Mouse (Mus musculus): ENCODE measurements around the gene Srsf10. TPM values are rescaled to one million over a fixed set of nuclear protein-coding genes. Genes with fewer than 3 reads are reported as not detected.

Srsf10 gene
- polyA plus RNA-seq, 1 experiment from 2014 or later: 56.2 TPM

DNA sequence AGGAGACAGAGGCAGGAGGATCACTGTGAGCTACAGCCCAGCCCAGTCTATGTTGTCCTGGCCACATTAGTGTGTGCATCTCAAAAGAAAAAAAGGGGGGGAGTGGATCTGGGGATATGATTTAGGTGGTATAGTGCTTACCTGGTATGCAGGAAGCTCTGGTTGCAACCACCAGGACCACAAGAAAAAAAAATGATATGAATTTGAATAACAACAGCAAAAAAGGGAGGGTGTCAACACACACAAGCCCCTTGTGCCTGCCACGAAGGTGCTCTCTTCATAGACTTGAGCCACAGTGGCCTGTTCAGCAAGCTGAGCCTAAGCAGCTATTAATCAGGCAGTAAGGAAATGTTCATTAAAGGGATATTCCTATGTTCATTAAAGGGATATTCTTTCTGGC lies 49.3 kb downstream of the Srsf10 start:
- 93% methylated on average over 1 of the region's 1 CpGs for WGBS (ENCODE audit: missing documents)
- Histone ChIP-seq H3K27ac (no peak overlapping the region), H3K4me3 (ENCODE audit: inconsistent target) (no peak overlapping the region), H3K79me2 (ENCODE audit: inconsistent target) (peaks cover 97% of the 10 kb centered on the region), H3K36me3 (ENCODE audit: inconsistent target) (peaks cover 7% of the 10 kb centered on the region; the same call in 1 of the 2 replicates)

DNA sequence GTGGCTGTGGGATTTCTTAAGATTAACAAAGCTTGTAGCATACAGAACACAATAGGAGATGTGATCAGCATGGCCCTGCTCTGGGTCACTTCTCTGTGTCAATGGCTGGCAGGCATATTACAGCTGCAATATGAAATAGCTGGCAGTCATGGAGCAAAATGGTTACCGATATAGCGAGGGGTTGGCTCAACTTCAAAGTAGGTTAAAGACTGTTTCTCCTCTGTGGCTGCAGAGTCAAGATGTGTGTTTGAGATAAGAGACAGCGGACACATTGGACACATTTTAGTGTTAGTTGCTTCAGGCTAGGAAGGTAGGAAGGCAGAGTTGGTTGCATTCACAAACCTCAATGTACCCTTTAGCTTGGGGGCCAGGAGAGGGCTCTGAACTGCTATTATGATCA lies 51.1 kb downstream of the Srsf10 start:
- Histone ChIP-seq H3K36me3 (ENCODE audit: inconsistent target) (peaks cover 7% of the 10 kb centered on the region; the same call in 1 of the 2 replicates), H3K79me2 (ENCODE audit: inconsistent target) (peaks cover 96% of the 10 kb centered on the region), H3K4me3 (ENCODE audit: inconsistent target) (no peak overlapping the region), H3K27ac (no peak overlapping the region)
- WGBS (ENCODE audit: missing documents): 54% methylated on average over 3 of the region's 3 CpGs

DNA sequence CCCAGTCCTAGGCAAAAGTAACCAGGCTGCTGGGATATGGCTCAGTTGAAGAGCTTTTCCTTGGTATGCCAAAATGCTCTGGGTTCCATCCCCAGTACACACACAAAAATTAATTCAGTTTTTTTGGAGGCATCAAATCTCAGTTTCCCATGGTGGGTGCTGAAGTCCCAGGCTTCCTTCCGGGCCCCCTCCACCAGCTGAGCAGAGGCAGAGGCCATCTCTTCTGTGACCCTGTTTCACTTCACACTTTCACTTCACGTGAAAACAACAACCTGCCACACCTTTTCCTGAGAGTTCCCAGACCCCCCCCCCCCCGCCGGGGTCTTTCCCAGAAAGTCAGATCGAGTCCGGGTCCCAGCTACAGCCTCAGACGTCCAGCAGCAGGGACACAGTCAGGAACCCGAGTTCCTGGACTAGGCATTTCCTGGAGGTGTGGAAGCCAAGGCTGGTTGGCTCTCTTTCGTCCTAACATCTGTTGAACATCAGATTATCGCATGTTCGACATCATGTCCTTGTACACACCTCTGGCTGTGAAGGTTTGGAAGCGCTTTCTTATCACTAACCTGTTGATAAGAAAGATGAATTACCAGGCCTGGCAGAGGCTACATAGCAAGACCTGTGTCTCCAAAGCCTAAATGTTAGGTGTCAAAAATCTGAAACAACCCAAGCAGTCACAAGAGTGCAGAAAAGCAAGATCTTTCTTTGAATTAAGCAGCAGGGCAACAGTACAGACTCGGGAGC lies 53.9 kb downstream of the Srsf10 start:
- H3K27ac ChIP-seq: no peak overlapping the region
- no peak overlapping the region for H3K4me3 ChIP-seq (ENCODE audit: inconsistent target)
- 84% methylated on average over 13 of the region's 13 CpGs for WGBS (ENCODE audit: missing documents)
- peaks cover 93% of the 10 kb centered on the region for H3K79me2 ChIP-seq (ENCODE audit: inconsistent target)
- H3K36me3 ChIP-seq (ENCODE audit: inconsistent target): peaks cover 7% of the 10 kb centered on the region; the same call in 1 of the 2 replicates

DNA sequence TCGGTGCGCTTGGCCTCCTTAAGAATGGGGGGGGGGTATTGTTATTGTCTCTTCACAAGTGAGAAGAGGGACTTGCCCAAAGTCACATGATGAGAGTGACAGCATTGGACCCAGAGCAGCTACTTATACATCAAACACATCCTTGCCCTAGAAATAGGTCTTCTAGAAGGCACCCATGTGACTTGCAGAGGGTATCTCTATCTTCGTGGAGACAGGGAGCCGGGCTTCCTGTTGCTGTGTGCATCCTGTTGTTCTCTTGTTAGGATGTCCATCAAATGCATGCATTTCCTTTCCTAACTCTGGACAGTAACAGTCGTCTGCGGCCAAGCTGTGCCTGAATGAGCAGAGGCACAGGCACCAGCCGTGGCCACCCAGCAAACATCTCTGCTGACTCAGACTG lies 56.0 kb downstream of the Srsf10 start:
- Histone ChIP-seq H3K79me2 (ENCODE audit: inconsistent target) (peaks cover 90% of the 10 kb centered on the region), H3K36me3 (ENCODE audit: inconsistent target) (no peaks in the 10 kb centered on the region; the same call in 1 of the 2 replicates), H3K27ac (no peak overlapping the region), H3K4me3 (ENCODE audit: inconsistent target) (no peak overlapping the region)
- WGBS (ENCODE audit: missing documents): 73% methylated on average over 7 of the region's 7 CpGs

DNA sequence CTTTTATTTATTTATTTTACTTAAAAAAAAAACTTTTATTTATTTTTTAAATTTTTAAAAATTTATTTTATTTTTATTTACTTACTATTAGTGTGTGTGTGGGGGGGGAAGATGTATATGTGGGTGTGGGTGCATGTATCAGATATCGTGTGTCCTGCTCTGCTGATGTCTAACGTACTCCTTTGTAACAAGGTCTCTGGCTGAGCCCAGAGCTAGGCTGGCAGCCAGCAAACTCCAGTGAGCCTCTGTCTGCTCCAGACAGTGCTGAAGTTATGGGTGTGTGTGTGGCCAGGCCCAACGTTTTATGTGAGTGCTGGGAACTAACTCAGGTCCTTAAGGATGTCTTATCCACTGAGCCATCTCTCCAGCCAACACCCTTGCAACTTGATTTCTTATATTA lies 56.6 kb downstream of the Srsf10 start:
- Histone ChIP-seq H3K36me3 (ENCODE audit: inconsistent target) (no peaks in the 10 kb centered on the region; the same call in 1 of the 2 replicates), H3K27ac (no peak overlapping the region), H3K4me3 (ENCODE audit: inconsistent target) (no peak overlapping the region), H3K79me2 (ENCODE audit: inconsistent target) (peaks cover 87% of the 10 kb centered on the region)
- WGBS (ENCODE audit: missing documents): 71% methylated on average over 3 of the region's 3 CpGs

DNA sequence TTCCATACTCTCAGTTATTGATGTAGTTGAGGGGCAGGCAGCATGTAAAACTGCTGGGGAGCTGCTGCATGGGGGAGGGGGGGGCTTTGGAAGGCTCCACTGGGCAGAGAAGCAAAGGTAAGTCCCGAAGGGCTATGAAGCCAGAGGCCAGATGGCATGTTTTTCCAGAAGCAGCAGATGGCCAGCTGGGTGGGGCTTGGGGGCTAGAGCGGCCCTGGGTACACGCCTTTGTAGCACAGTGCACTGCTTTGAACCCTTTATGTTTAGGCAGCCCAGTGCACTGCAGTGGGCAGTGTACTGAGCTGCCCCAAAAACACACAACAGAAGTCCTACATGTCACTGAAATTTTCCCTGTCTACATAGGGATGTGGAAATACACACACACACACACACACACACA lies 57.3 kb downstream of the Srsf10 start:
- WGBS (ENCODE audit: missing documents): 80% methylated on average over 3 of the region's 3 CpGs
- no peak overlapping the region for H3K27ac ChIP-seq
- no peaks in the 10 kb centered on the region; the same call in 1 of the 2 replicates for H3K36me3 ChIP-seq (ENCODE audit: inconsistent target)
- H3K4me3 ChIP-seq (ENCODE audit: inconsistent target): no peak overlapping the region
- peaks cover 80% of the 10 kb centered on the region for H3K79me2 ChIP-seq (ENCODE audit: inconsistent target)

DNA sequence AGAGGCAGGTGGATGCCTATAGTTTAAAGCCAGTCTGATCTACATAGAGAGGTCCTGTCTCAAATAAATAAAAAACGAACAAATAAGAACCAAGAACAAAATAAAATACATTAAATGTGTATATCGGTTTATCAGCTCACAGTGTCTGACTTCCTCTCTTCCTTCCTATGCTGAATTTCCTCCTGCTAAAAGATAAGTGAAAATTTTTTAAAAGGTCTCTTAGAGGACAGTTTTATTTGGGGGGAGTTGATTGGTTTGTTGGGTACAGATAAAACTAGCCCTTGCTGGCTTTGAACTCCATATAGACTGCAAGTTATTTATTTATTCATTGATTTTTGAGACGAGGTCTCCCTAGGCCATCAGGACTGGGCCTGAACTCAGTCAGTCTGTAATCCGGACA lies 57.9 kb downstream of the Srsf10 start:
- H3K27ac ChIP-seq: no peak overlapping the region
- WGBS (ENCODE audit: missing documents): 63% methylated on average over 4 of the region's 4 CpGs
- H3K36me3 ChIP-seq (ENCODE audit: inconsistent target): no peaks in the 10 kb centered on the region; the same call in 1 of the 2 replicates
- peaks cover 74% of the 10 kb centered on the region; the same call in 1 of the 2 replicates for H3K79me2 ChIP-seq (ENCODE audit: inconsistent target)
- no peak overlapping the region for H3K4me3 ChIP-seq (ENCODE audit: inconsistent target)

DNA sequence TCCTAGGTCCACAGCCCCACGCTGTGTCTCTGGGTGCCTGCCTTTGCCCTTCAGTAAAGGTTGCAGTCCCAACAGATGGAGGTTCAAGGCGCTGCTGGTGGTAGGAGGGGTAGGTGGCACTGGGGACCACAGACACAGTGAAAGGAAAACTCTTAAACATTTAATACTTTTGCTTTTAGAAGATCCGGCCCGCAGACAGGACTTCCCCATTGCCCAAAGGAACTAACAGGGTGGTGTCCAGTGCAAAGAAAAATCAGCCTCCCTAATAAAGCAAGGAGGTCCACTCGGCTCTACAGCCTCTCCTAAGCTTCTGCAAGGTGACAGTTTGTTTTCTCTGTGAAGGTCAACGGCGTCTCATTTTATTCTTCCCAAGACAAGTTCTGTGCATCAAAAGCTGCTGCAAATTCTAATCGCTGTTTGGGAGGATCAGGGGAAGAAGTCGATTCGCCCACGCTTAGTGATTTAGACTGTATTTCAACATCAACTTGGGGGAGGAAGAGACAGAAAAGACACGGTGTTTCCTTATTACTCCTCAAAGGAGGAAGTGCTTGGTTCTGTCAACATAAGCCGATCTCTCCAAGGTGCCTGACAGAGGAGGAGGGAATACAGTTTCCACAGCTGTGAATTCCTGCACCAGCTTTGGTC lies 63.2 kb downstream of the Srsf10 start:
- Histone ChIP-seq H3K27ac (peak overlapping the region; percentile 92), H3K4me3 (ENCODE audit: inconsistent target) (peak overlapping the region; percentile 5; the same call in 1 of the 2 replicates), H3K79me2 (ENCODE audit: inconsistent target) (peaks cover 52% of the 10 kb centered on the region)

DNA sequence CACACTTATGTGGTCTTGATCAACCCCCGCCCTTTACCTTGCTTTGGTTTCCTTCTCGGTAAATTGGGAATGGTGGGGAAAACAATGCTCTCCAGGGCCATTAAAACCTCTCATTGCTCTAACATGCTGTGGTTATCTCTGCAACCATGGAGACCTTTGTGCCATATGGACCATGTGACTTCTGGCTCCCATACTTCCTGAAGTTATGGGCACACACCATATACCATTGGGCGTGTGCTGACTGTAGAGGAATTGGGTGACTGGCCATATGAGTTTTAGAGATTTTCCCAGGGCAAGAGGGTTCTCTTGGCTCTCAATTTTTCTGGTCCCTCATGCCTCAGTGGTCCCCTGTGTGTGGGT lies 63.7 kb downstream of the Srsf10 start:
- H3K27ac ChIP-seq: peak overlapping the region; percentile 92
- H3K4me3 ChIP-seq (ENCODE audit: inconsistent target): no peak overlapping the region
- peaks cover 15% of the 10 kb centered on the region; the same call in 1 of the 2 replicates for H3K36me3 ChIP-seq (ENCODE audit: inconsistent target)
- WGBS (ENCODE audit: missing documents): 24% methylated on average over 3 of the region's 3 CpGs
- peaks cover 50% of the 10 kb centered on the region for H3K79me2 ChIP-seq (ENCODE audit: inconsistent target)

More for the DNA sequence above, 63.2 kb downstream of the Srsf10 start:
- H3K36me3 ChIP-seq (ENCODE audit: inconsistent target): peaks cover 12% of the 10 kb centered on the region; the same call in 1 of the 2 replicates
- WGBS (ENCODE audit: missing documents): 8% methylated on average over 11 of the region's 13 CpGs

Other genes with a start within 250 kb of the Srsf10 start
- 0.04 TPM in 1 of 3 replicates, not detected in the others for gene Ifnlr1, start 169.5 kb upstream of the Srsf10 start, polyA plus RNA-seq (2018)
- not detected in 3 replicates for gene Il22ra1, start 127.6 kb upstream of the Srsf10 start, polyA plus RNA-seq (2018)
- 0.09 TPM in 1 of 3 replicates, not detected in the others for gene Myom3, start 96.0 kb upstream of the Srsf10 start, polyA plus RNA-seq (2018)
- 74.9 to 124 TPM (median 112 TPM) in 3 replicates for gene Pnrc2, start 18.1 kb downstream of the Srsf10 start, polyA plus RNA-seq (2018)
- 9.0 to 20.9 TPM (median 11.2 TPM) in 3 replicates for gene Cnr2, start 39.6 kb downstream of the Srsf10 start, polyA plus RNA-seq (2018)
- gene Fuca1, start 65.0 kb downstream of the Srsf10 start, polyA plus RNA-seq (2018): 158 to 239 TPM (median 178 TPM) in 3 replicates
- gene Hmgcl, start 90.7 kb downstream of the Srsf10 start, polyA plus RNA-seq (2018): 34.9 to 87.9 TPM (median 66.0 TPM) in 3 replicates
- gene Gale, start 108.0 kb downstream of the Srsf10 start, polyA plus RNA-seq (2018): 3.5 to 12.3 TPM (median 7.7 TPM) in 3 replicates
- 41.4 to 77.2 TPM (median 65.0 TPM) in 3 replicates for gene Lypla2, start 116.9 kb downstream of the Srsf10 start, polyA plus RNA-seq (2018)
- 21.2 to 24.6 TPM (median 22.0 TPM) in 3 replicates for gene Pithd1, start 131.5 kb downstream of the Srsf10 start, polyA plus RNA-seq (2018)
- 60.5 to 79.3 TPM (median 67.6 TPM) in 3 replicates for gene Eloa, start 166.0 kb downstream of the Srsf10 start, polyA plus RNA-seq (2018)
- 697 to 1,008 TPM (median 879 TPM) in 3 replicates for gene Rpl11, start 197.7 kb downstream of the Srsf10 start, polyA plus RNA-seq (2018)